Mouse (Mus musculus) spleen, adult 2 months (tissue): ENCODE results near the gene Gm5485.

Experiments used
- CTCF ChIP-seq: fragments of 200-500 bp; IDR thresholded peaks from 2 replicates; pipeline ENCODE4 v1.5.1; 2011; ENCODE audit warnings: mild to moderate bottlenecking, inconsistent platforms; ENCODE audit not compliant: insufficient read depth, insufficient read length, insufficient replicate concordance; ENCODE audit errors: extremely low read depth
- POLR2A ChIP-seq: fragments of 200-500 bp; IDR thresholded peaks from 2 replicates; pipeline ENCODE4 v1.6.1; 2011; ENCODE audit warnings: low read depth, low read length, inconsistent platforms

DNA sequence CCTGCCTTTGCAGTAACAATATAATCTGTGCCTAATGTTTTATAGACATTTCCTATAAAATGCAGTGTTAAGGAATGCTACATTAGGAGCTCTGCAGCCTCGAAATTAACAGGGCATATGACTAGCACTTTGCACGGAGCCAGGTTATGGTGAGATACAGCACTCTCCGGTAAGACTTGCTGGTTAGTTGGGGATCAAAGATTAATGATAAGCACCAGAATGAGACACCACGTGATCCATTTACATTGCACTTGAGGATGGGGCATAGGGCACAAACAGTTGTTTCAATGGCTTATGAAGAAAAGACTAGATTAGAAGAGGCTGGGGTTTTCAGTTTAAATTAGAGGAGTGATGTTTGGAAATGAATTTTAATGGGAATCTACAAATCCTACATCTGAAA is 9.3 kb downstream of the Gm5485 start:
- TF ChIP-seq CTCF (no peak), POLR2A (no peak)
